Mouse (Mus musculus): ENCODE data around the gene Znhit6. TPM values are rescaled to one million over a fixed set of nuclear protein-coding genes. Genes with fewer than 3 reads are reported as not detected.

Znhit6 gene
- polyA plus RNA-seq, 1 experiment from 2014 or later: 34.4 TPM

GRCm38 (mm10) chr3:145621209-145621608 is 45.2 kb downstream of the Znhit6 start:
- Histone ChIP-seq H3K27ac (ENCODE audit: low read length) (no peak overlapping the region), H3K36me3 (ENCODE audit: insufficient read depth, low read length) (no peaks in the 10 kb centered on the region), H3K9ac (replicated peaks; ENCODE audit: low read length) (no peak overlapping the region), H3K4me1 (ENCODE audit: insufficient read depth, low read length) (no peaks in the 10 kb centered on the region), H3K9me3 (ENCODE audit: low read length) (no peaks in the 10 kb centered on the region), H3K4me3 (ENCODE audit: low read length) (no peak overlapping the region), H3K4me2 (replicated peaks; ENCODE audit: low read depth, low read length) (no peak overlapping the region), H3K27me3 (ENCODE audit: insufficient read depth, low read length) (no peaks in the 10 kb centered on the region)
- WGBS: 82% methylated on average over 4 of the region's 4 CpGs
- ATAC-seq (ENCODE audit: low FRiP score, low TSS enrichment): no peak

GRCm38 (mm10) chr3:145623047-145623446 is 47.0 kb downstream of the Znhit6 start:
- 75% methylated on average over 12 of the region's 12 CpGs for WGBS
- H3K36me3 ChIP-seq (ENCODE audit: insufficient read depth, low read length): no peaks in the 10 kb centered on the region
- H3K4me3 ChIP-seq (ENCODE audit: low read length): no peak overlapping the region
- no peaks in the 10 kb centered on the region for H3K9me3 ChIP-seq (ENCODE audit: low read length)
- H3K27me3 ChIP-seq (ENCODE audit: insufficient read depth, low read length): no peaks in the 10 kb centered on the region
- no peak for ATAC-seq (ENCODE audit: low FRiP score, low TSS enrichment)
- H3K4me1 ChIP-seq (ENCODE audit: insufficient read depth, low read length): no peaks in the 10 kb centered on the region
- no peak overlapping the region for H3K4me2 ChIP-seq (replicated peaks; ENCODE audit: low read depth, low read length)
- no peak overlapping the region for H3K9ac ChIP-seq (replicated peaks; ENCODE audit: low read length)
- H3K27ac ChIP-seq (ENCODE audit: low read length): no peak overlapping the region

- no peaks in the 10 kb centered on the region for H3K9me3 ChIP-seq (ENCODE audit: low read length)
- WGBS: 85% methylated on average over 4 of the region's 4 CpGs
- H3K27ac ChIP-seq (ENCODE audit: low read length): no peak overlapping the region
- H3K4me3 ChIP-seq (ENCODE audit: low read length): no peak overlapping the region
- H3K4me2 ChIP-seq (replicated peaks; ENCODE audit: low read depth, low read length): no peak overlapping the region
- H3K9ac ChIP-seq (replicated peaks; ENCODE audit: low read length): no peak overlapping the region
- no peaks in the 10 kb centered on the region for H3K4me1 ChIP-seq (ENCODE audit: insufficient read depth, low read length)
- no peaks in the 10 kb centered on the region for H3K27me3 ChIP-seq (ENCODE audit: insufficient read depth, low read length)
- H3K36me3 ChIP-seq (ENCODE audit: insufficient read depth, low read length): no peaks in the 10 kb centered on the region
- no peak for ATAC-seq (ENCODE audit: low FRiP score, low TSS enrichment)
Measured at GRCm38 (mm10) chr3:145624786-145625185, 48.8 kb downstream of the Znhit6 start.

- Histone ChIP-seq H3K9ac (replicated peaks; ENCODE audit: low read length) (no peak overlapping the region), H3K4me1 (ENCODE audit: insufficient read depth, low read length) (no peaks in the 10 kb centered on the region), H3K36me3 (ENCODE audit: insufficient read depth, low read length) (no peaks in the 10 kb centered on the region), H3K4me2 (replicated peaks; ENCODE audit: low read depth, low read length) (no peak overlapping the region), H3K4me3 (ENCODE audit: low read length) (no peak overlapping the region), H3K27ac (ENCODE audit: low read length) (no peak overlapping the region), H3K9me3 (ENCODE audit: low read length) (no peaks in the 10 kb centered on the region), H3K27me3 (ENCODE audit: insufficient read depth, low read length) (no peaks in the 10 kb centered on the region)
- no peak for ATAC-seq (ENCODE audit: low FRiP score, low TSS enrichment)
- 87% methylated on average over 9 of the region's 9 CpGs for WGBS
Measured at GRCm38 (mm10) chr3:145625546-145625945, 49.5 kb downstream of the Znhit6 start.

GRCm38 (mm10) chr3:145626063-145626462 is 50.1 kb downstream of the Znhit6 start:
- no peaks in the 10 kb centered on the region for H3K4me1 ChIP-seq (ENCODE audit: insufficient read depth, low read length)
- no peak overlapping the region for H3K4me3 ChIP-seq (ENCODE audit: low read length)
- H3K9me3 ChIP-seq (ENCODE audit: low read length): no peaks in the 10 kb centered on the region
- H3K27ac ChIP-seq (ENCODE audit: low read length): no peak overlapping the region
- no peak overlapping the region for H3K9ac ChIP-seq (replicated peaks; ENCODE audit: low read length)
- H3K27me3 ChIP-seq (ENCODE audit: insufficient read depth, low read length): no peaks in the 10 kb centered on the region
- 98% methylated on average over 1 of the region's 1 CpGs for WGBS
- no peaks in the 10 kb centered on the region for H3K36me3 ChIP-seq (ENCODE audit: insufficient read depth, low read length)
- no peak overlapping the region for H3K4me2 ChIP-seq (replicated peaks; ENCODE audit: low read depth, low read length)
- ATAC-seq (ENCODE audit: low FRiP score, low TSS enrichment): no peak

- H3K9ac ChIP-seq (replicated peaks; ENCODE audit: low read length): no peak overlapping the region
- no peak overlapping the region for H3K4me3 ChIP-seq (ENCODE audit: low read length)
- WGBS: 83% methylated on average over 3 of the region's 3 CpGs
- H3K4me2 ChIP-seq (replicated peaks; ENCODE audit: low read depth, low read length): no peak overlapping the region
- no peak overlapping the region for H3K27ac ChIP-seq (ENCODE audit: low read length)
- H3K27me3 ChIP-seq (ENCODE audit: insufficient read depth, low read length): no peaks in the 10 kb centered on the region
- no peaks in the 10 kb centered on the region for H3K9me3 ChIP-seq (ENCODE audit: low read length)
- peaks cover 5% of the 10 kb centered on the region for H3K4me1 ChIP-seq (ENCODE audit: insufficient read depth, low read length)
- no peaks in the 10 kb centered on the region for H3K36me3 ChIP-seq (ENCODE audit: insufficient read depth, low read length)
- ATAC-seq (ENCODE audit: low FRiP score, low TSS enrichment): no peak
Measured at GRCm38 (mm10) chr3:145627830-145628229, 51.8 kb downstream of the Znhit6 start.

GRCm38 (mm10) chr3:145628643-145629042 is 52.6 kb downstream of the Znhit6 start:
- Histone ChIP-seq H3K4me1 (ENCODE audit: insufficient read depth, low read length) (peaks cover 11% of the 10 kb centered on the region), H3K27ac (ENCODE audit: low read length) (no peak overlapping the region), H3K4me2 (replicated peaks; ENCODE audit: low read depth, low read length) (no peak overlapping the region), H3K4me3 (ENCODE audit: low read length) (no peak overlapping the region), H3K9me3 (ENCODE audit: low read length) (no peaks in the 10 kb centered on the region), H3K9ac (replicated peaks; ENCODE audit: low read length) (no peak overlapping the region), H3K27me3 (ENCODE audit: insufficient read depth, low read length) (no peaks in the 10 kb centered on the region), H3K36me3 (ENCODE audit: insufficient read depth, low read length) (no peaks in the 10 kb centered on the region)
- WGBS: 70% methylated on average over 5 of the region's 5 CpGs
- ATAC-seq (ENCODE audit: low FRiP score, low TSS enrichment): no peak

GRCm38 (mm10) chr3:145632888-145633287 is 56.9 kb downstream of the Znhit6 start:
- Histone ChIP-seq H3K9ac (replicated peaks; ENCODE audit: low read length) (no peak overlapping the region), H3K4me3 (ENCODE audit: low read length) (no peak overlapping the region), H3K27ac (ENCODE audit: low read length) (peak overlapping the region; percentile 80), H3K27me3 (ENCODE audit: insufficient read depth, low read length) (no peaks in the 10 kb centered on the region), H3K36me3 (ENCODE audit: insufficient read depth, low read length) (no peaks in the 10 kb centered on the region), H3K4me1 (ENCODE audit: insufficient read depth, low read length) (peaks cover 26% of the 10 kb centered on the region), H3K4me2 (replicated peaks; ENCODE audit: low read depth, low read length) (no peak overlapping the region), H3K9me3 (ENCODE audit: low read length) (no peaks in the 10 kb centered on the region)
- peak; percentile 60 for ATAC-seq (ENCODE audit: low FRiP score, low TSS enrichment)
- WGBS: 18% methylated on average over 6 of the region's 6 CpGs

GRCm38 (mm10) chr3:145634002-145634710 is 58.2 kb downstream of the Znhit6 start:
- peaks cover 26% of the 10 kb centered on the region for H3K4me1 ChIP-seq (ENCODE audit: insufficient read depth, low read length)
- ATAC-seq (ENCODE audit: low FRiP score, low TSS enrichment): peak; percentile 88
- no peaks in the 10 kb centered on the region for H3K27me3 ChIP-seq (ENCODE audit: insufficient read depth, low read length)
- no peaks in the 10 kb centered on the region for H3K36me3 ChIP-seq (ENCODE audit: insufficient read depth, low read length)
- 0 out of 2 replicates have a peak overlapping the region, but pooled peaks have one; percentile 7 for H3K4me2 ChIP-seq (replicated peaks; ENCODE audit: low read depth, low read length)
- H3K27ac ChIP-seq (ENCODE audit: low read length): peak overlapping the region; percentile 83
- H3K9me3 ChIP-seq (ENCODE audit: low read length): no peaks in the 10 kb centered on the region
- no peak overlapping the region for H3K4me3 ChIP-seq (ENCODE audit: low read length)
- no peak overlapping the region for H3K9ac ChIP-seq (replicated peaks; ENCODE audit: low read length)
- WGBS: 62% methylated on average over 14 of the region's 14 CpGs

GRCm38 (mm10) chr3:145640170-145640569 is 64.2 kb downstream of the Znhit6 start:
- Histone ChIP-seq H3K4me3 (ENCODE audit: low read length) (no peak overlapping the region), H3K36me3 (ENCODE audit: insufficient read depth, low read length) (no peaks in the 10 kb centered on the region), H3K27ac (ENCODE audit: low read length) (no peak overlapping the region), H3K9me3 (ENCODE audit: low read length) (no peaks in the 10 kb centered on the region), H3K4me2 (replicated peaks; ENCODE audit: low read depth, low read length) (no peak overlapping the region), H3K4me1 (ENCODE audit: insufficient read depth, low read length) (peaks cover 17% of the 10 kb centered on the region), H3K27me3 (ENCODE audit: insufficient read depth, low read length) (no peaks in the 10 kb centered on the region), H3K9ac (replicated peaks; ENCODE audit: low read length) (no peak overlapping the region)
- no peak for ATAC-seq (ENCODE audit: low FRiP score, low TSS enrichment)
- WGBS: 86% methylated on average over 4 of the region's 4 CpGs
